Mouse (Mus musculus) liver, postnatal 0 days (tissue): ENCODE results near the gene Lef1. TPM values are rescaled to one million over a fixed set of nuclear protein-coding genes. Genes with fewer than 3 reads are reported as not detected.

Experiments used
- ATAC-seq: fragments of 200-750 bp; cut with Nextera tagmentation; 2 replicates; pipeline ENCODE4 v1.8.0; 2017; ENCODE audit warnings: mild to moderate bottlenecking, moderate library complexity
- DNase-seq: peaks from one replicate; pipeline ENCODE4 v3.0.0-alpha.2; 2016
- H3K27ac ChIP-seq: fragments of 300-500 bp; sonication (generic); 2 replicates; pipeline ENCODE4 v1.5.1; 2014; ENCODE audit warnings: antibody characterized with exemption, moderate library complexity, mild to moderate bottlenecking, low read depth
- H3K27me3 ChIP-seq: fragments of 300-500 bp; sonication (generic); 2 replicates; pipeline ENCODE4 v1.6.1; 2014; ENCODE audit warnings: low read length, control low read depth, mixed read lengths; ENCODE audit not compliant: insufficient read depth
- H3K36me3 ChIP-seq: fragments of 300-500 bp; sonication (generic); replicated peaks from 2 replicates; pipeline ENCODE4 v1.6.1; 2014; ENCODE audit warnings: mild to moderate bottlenecking, control low read depth, low read length, moderate library complexity, mixed read lengths; ENCODE audit not compliant: insufficient read depth
- H3K4me1 ChIP-seq: fragments of 300-500 bp; sonication (generic); 2 replicates; pipeline ENCODE4 v1.6.1; 2014; ENCODE audit warnings: antibody characterized with exemption, mild to moderate bottlenecking, control low read depth; ENCODE audit not compliant: insufficient read depth
- H3K4me2 ChIP-seq: fragments of 300-500 bp; sonication (generic); 2 replicates; pipeline ENCODE4 v1.6.1; 2014; ENCODE audit warnings: low read depth, mild to moderate bottlenecking, low read length, moderate library complexity, mixed read lengths
- H3K4me3 ChIP-seq: fragments of 300-500 bp; sonication (generic); 2 replicates; pipeline ENCODE4 v1.5.1; 2014; ENCODE audit warnings: low read depth, low read length
- H3K9ac ChIP-seq: fragments of 300-500 bp; sonication (generic); replicated peaks from 2 replicates; pipeline ENCODE4 v1.6.1; 2014; ENCODE audit warnings: mild to moderate bottlenecking, moderate library complexity
- H3K9me3 ChIP-seq: fragments of 300-500 bp; sonication (generic); 2 replicates; pipeline ENCODE4 v1.6.1; 2016; ENCODE audit warnings: mild to moderate bottlenecking, control low read depth, low read length, mixed read lengths
- CTCF ChIP-seq: sonication (generic); IDR thresholded peaks from 2 replicates; pipeline ENCODE4 v1.5.1; 2016; ENCODE audit warnings: antibody characterized with exemption, low read depth
- EP300 ChIP-seq: IDR thresholded peaks from 2 replicates; pipeline ENCODE4 v1.6.1; 2016; ENCODE audit warnings: antibody characterized with exemption, low read depth, mild to moderate bottlenecking
- WGBS: fragments of 180-500 bp; shearing (Covaris S2); extraction: QIAGEN DNeasy Blood & Tissue Kit; methylation state at CpG from one replicate; pipeline ENCODE4 v1.1.7; 2014; ENCODE audit not compliant: insufficient replicate concordance; 5-methylcytosine and 5-hydroxymethylcytosine counted together
- polyA plus RNA-seq: library from polyadenylated mRNA; unstranded; fragments of >200 nt; fragmentation: Nextera tagmentation; extraction: Ambion mirVana; gene quantifications from 2 replicates; pipeline ENCODE4 v1.2.1, GENCODE M21; 2015

The Lef1 gene
- polyA plus RNA-seq, 1 experiment from 2014 or later = 2.2 TPM

DNA sequence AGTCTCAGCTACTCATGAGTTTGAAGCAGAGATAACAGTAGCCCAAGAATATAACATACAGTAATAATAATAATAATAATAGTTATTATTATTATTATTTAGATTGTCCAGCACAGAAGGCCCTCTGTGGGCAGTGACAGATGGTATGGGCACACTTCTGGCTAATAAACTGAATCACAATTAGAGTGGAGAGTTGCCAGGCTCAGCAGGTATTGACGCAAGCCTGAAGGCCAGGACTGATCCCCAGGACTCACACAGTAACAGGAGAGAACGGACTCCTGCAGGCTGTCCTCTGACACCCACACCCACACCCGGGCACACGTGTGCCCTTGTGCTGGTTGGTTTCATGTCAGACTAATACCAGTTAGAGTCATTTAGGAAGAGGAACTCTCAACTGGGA is 36.3 kb upstream of the Lef1 start:
- Histone ChIP-seq H3K27me3 (no peaks in the 10 kb centered on the region), H3K4me1 (no peaks in the 10 kb centered on the region), H3K9ac (no peak overlapping the region), H3K9me3 (no peaks in the 10 kb centered on the region), H3K4me2 (no peak overlapping the region), H3K4me3 (no peak overlapping the region), H3K27ac (no peak overlapping the region), H3K36me3 (no peaks in the 10 kb centered on the region)
- TF ChIP-seq CTCF (no peak), EP300 (no peak)
- ATAC-seq (no peak), DNase-seq (no peak)
- WGBS = 84% methylated on average over 4 of the region's 4 CpGs

- Histone ChIP-seq H3K27me3 (no peaks in the 10 kb centered on the region), H3K4me1 (no peaks in the 10 kb centered on the region), H3K27ac (no peak overlapping the region), H3K4me3 (no peak overlapping the region), H3K9me3 (no peaks in the 10 kb centered on the region), H3K36me3 (no peaks in the 10 kb centered on the region), H3K4me2 (no peak overlapping the region), H3K9ac (no peak overlapping the region)
- ATAC-seq (no peak), DNase-seq (no peak)
- WGBS = 47% methylated on average over 6 of the region's 6 CpGs
- TF ChIP-seq CTCF (no peak), EP300 (no peak)
These were observed 32.1 kb upstream of the Lef1 start for GRCm38 (mm10) chr3:131078041-131078621.

- no peak for DNase-seq
- H3K4me2 ChIP-seq = no peak overlapping the region
- TF ChIP-seq CTCF (no peak), EP300 (no peak)
- no peak overlapping the region for H3K27ac ChIP-seq
- H3K9ac ChIP-seq = no peak overlapping the region
- H3K36me3 ChIP-seq = no peaks in the 10 kb centered on the region
- 72% methylated on average over 5 of the region's 5 CpGs for WGBS
- no peaks in the 10 kb centered on the region for H3K9me3 ChIP-seq
- no peaks in the 10 kb centered on the region for H3K4me1 ChIP-seq
- no peak for ATAC-seq
- no peak overlapping the region for H3K4me3 ChIP-seq
- H3K27me3 ChIP-seq = no peaks in the 10 kb centered on the region
These were observed 31.6 kb upstream of the Lef1 start for GRCm38 (mm10) chr3:131078719-131079118.

GRCm38 (mm10) chr3:131083722-131084121 is 26.5 kb upstream of the Lef1 start:
- no peak for TF ChIP-seq CTCF
- TF ChIP-seq EP300 = no peak
- H3K4me1 ChIP-seq = no peaks in the 10 kb centered on the region
- no peak overlapping the region for H3K4me2 ChIP-seq
- H3K4me3 ChIP-seq = no peak overlapping the region
- 62% methylated on average over 6 of the region's 6 CpGs for WGBS
- peaks cover 14% of the 10 kb centered on the region for H3K27me3 ChIP-seq
- ATAC-seq = no peak
- no peaks in the 10 kb centered on the region for H3K9me3 ChIP-seq
- DNase-seq = no peak
- H3K9ac ChIP-seq = no peak overlapping the region
- no peaks in the 10 kb centered on the region for H3K36me3 ChIP-seq
- no peak overlapping the region for H3K27ac ChIP-seq

DNA sequence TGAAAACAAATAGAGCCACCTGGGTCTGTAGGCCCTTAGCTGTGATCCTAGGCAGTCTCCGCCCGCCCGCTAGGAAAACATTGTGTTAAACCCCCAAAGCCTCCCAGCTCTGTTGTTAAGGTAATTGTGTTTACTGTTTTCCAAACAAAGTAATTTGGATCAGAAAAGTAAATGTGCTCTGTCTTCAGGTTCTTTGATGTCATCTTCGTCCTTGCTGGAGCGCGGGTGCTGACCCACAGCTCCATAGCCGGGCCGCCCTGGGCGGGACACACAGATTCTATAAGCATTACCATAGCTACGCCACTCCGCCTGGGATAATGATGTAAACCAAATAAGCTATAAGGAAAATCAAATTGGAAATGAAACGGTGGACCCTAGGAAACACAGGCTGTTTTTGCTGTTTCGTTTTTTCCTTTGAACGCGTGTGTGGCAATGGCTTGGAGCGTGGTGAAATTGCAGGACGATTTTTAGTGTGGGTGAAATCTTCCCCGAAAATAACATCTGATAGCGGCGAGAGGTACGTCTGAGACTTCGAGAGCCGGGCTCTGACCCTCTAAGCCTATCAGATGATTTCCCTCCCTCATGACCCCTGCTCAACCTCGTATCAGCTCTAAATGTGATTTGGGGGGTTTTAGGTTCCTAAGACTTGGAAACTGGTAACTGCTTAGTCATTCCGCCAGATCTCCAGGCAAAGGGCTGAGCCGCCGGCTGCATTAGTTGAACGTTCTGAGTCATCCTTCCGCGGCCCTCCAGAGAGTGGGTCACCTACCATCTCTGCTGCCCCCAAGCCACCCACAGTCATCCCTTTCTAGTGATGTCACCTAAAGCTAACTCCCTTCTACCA is 25.3 kb upstream of the Lef1 start:
- WGBS = 11% methylated on average over 30 of the region's 30 CpGs
- Histone ChIP-seq H3K9ac (no peak overlapping the region), H3K27me3 (peaks cover 14% of the 10 kb centered on the region), H3K4me1 (no peaks in the 10 kb centered on the region), H3K27ac (no peak overlapping the region), H3K9me3 (no peaks in the 10 kb centered on the region), H3K4me3 (peak overlapping the region; percentile 1; the same call in 1 of the 2 replicates), H3K36me3 (no peaks in the 10 kb centered on the region), H3K4me2 (peak overlapping the region; percentile 31)
- ATAC-seq (no peak), DNase-seq (no peak)
- TF ChIP-seq EP300 (no peak), CTCF (no peak)

DNA sequence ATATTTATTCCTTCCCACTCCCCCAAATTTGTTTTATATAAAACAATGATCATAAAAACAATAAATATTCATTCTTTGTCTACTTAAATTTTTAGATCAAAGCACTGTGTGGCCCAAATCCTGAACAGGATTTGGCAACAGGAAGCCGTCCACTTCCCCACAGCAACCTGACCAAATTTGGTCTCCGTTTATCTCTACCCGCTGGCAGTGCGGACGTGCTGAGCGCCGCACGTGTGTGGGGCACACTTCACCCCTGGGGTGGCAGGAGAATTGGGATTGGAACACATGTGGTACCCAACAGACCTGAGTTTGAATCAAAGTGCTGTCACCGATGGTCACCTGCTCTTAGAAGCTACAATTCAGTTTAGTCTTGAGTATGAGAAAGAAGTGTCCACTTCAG is 24.3 kb upstream of the Lef1 start:
- ATAC-seq (no peak), DNase-seq (no peak)
- WGBS = 31% methylated on average over 9 of the region's 9 CpGs
- H3K27ac ChIP-seq = no peak overlapping the region
- H3K9me3 ChIP-seq = no peaks in the 10 kb centered on the region
- no peaks in the 10 kb centered on the region for H3K36me3 ChIP-seq
- no peak overlapping the region for H3K4me2 ChIP-seq
- TF ChIP-seq CTCF = no peak
- TF ChIP-seq EP300 = no peak
- no peak overlapping the region for H3K4me3 ChIP-seq
- no peaks in the 10 kb centered on the region for H3K4me1 ChIP-seq
- peaks cover 14% of the 10 kb centered on the region for H3K27me3 ChIP-seq
- H3K9ac ChIP-seq = no peak overlapping the region
